Mouse (Mus musculus) bone marrow, adult 2 months (tissue): ENCODE measurements around the gene Tango2.

Experiments used
- CTCF ChIP-seq: fragments of 200-500 bp; IDR thresholded peaks from 2 replicates; pipeline ENCODE4 v1.5.1; 2011; ENCODE audit warnings: low read length, control low read depth; ENCODE audit not compliant: control insufficient read depth, insufficient read depth
- POLR2A ChIP-seq: fragments of 200-500 bp; IDR thresholded peaks from 2 replicates; pipeline ENCODE4 v1.6.1; 2011; ENCODE audit warnings: low read depth, mild to moderate bottlenecking, control low read depth, low read length, borderline replicate concordance; ENCODE audit not compliant: control insufficient read depth

GRCm38 (mm10) chr16:18265024-18265423 is 82.9 kb downstream of the Tango2 start:
- TF ChIP-seq CTCF (no peak), POLR2A (no peak)
